Mouse (Mus musculus) embryonic facial prominence, embryonic 15.5 days (tissue): ENCODE results near the gene Pld1. TPM values are rescaled to one million over a fixed set of nuclear protein-coding genes. Genes with fewer than 3 reads are reported as not detected.

Experiments
- ATAC-seq: fragments of 200-750 bp; cut with Nextera tagmentation; 2 replicates; pipeline ENCODE4 v1.8.0; 2017; ENCODE audit warnings: low read depth, moderate TSS enrichment; ENCODE audit not compliant: insufficient number of reproducible peaks, low FRiP score, low TSS enrichment
- H3K27ac ChIP-seq: fragments of 300-500 bp; sonication (generic); replicated peaks from 2 replicates; pipeline ENCODE4 v1.5.1; 2015; ENCODE audit warnings: mild to moderate bottlenecking, inconsistent platforms
- H3K27me3 ChIP-seq: fragments of 300-500 bp; sonication (generic); 2 replicates; pipeline ENCODE4 v1.6.1; 2015; ENCODE audit warnings: inconsistent platforms
- H3K36me3 ChIP-seq: fragments of 300-500 bp; sonication (generic); 2 replicates; pipeline ENCODE4 v1.6.1; 2015; ENCODE audit warnings: mild to moderate bottlenecking, inconsistent platforms
- H3K4me1 ChIP-seq: fragments of 300-500 bp; sonication (generic); 2 replicates; pipeline ENCODE4 v1.6.1; 2015; ENCODE audit warnings: inconsistent platforms
- H3K4me2 ChIP-seq: fragments of 300-500 bp; sonication (generic); replicated peaks from 2 replicates; pipeline ENCODE4 v1.6.1; 2015; ENCODE audit warnings: mild to moderate bottlenecking, inconsistent platforms
- H3K4me3 ChIP-seq: fragments of 300-500 bp; sonication (generic); replicated peaks from 2 replicates; pipeline ENCODE4 v1.5.1; 2015; ENCODE audit warnings: mild to moderate bottlenecking, inconsistent platforms
- H3K9ac ChIP-seq: fragments of 300-500 bp; sonication (generic); 2 replicates; pipeline ENCODE4 v1.6.1; 2015; ENCODE audit warnings: inconsistent platforms
- H3K9me3 ChIP-seq: fragments of 300-500 bp; sonication (generic); replicated peaks from 2 replicates; pipeline ENCODE4 v1.6.1; 2016; ENCODE audit warnings: inconsistent platforms
- WGBS: fragments of 180-500 bp; shearing (Covaris S2); methylation state at CpG from one replicate; pipeline ENCODE4 v1.1.7; 2015; 5-methylcytosine and 5-hydroxymethylcytosine counted together
- polyA plus RNA-seq: library from polyadenylated mRNA; unstranded; fragments of >200 nt; fragmentation: Nextera tagmentation; extraction: Ambion mirVana; gene quantifications from 2 replicates; pipeline ENCODE4 v1.2.1, GENCODE M21; 2015

Gene Pld1
- 6.4 and 7.1 TPM in 2 replicates for polyA plus RNA-seq

GRCm38 (mm10) chr3:27938381-27939323 lies at the start of gene Pld1:
Pld1 (plus strand) TSS chr3:27938695.
- H3K4me3 ChIP-seq, result peak within 1 kb of the TSS; percentile 61
- H3K9ac ChIP-seq, result peak within 1 kb of the TSS; percentile 37
- H3K4me2 ChIP-seq, result peak within 1 kb of the TSS; percentile 97
- no peaks in the 10 kb centered on the region for H3K9me3 ChIP-seq
- peak within 1 kb of the TSS; percentile 81 for H3K27ac ChIP-seq
- no peaks in the 10 kb centered on the region for H3K36me3 ChIP-seq
- H3K4me1 ChIP-seq, result peaks cover 36% of the 10 kb centered on the region
- WGBS, result under 1% methylated on average over 63 of the region's 68 CpGs
- no peaks in the 10 kb centered on the region for H3K27me3 ChIP-seq
- ATAC-seq, result peak; percentile 87

GRCm38 (mm10) chr3:27896318-27896892 lies 42.1 kb upstream of the Pld1 start, which contains the start of gene Tmem212:
Tmem212 (minus strand) TSS chr3:27896368.
- 58% methylated on average over 8 of the region's 8 CpGs for WGBS
- Histone ChIP-seq H3K9ac (no peak within 1 kb of the TSS), H3K4me1 (peaks cover 18% of the 10 kb centered on the region), H3K27ac (no peak within 1 kb of the TSS), H3K4me2 (no peak within 1 kb of the TSS), H3K27me3 (no peaks in the 10 kb centered on the region), H3K9me3 (no peaks in the 10 kb centered on the region), H3K4me3 (no peak within 1 kb of the TSS), H3K36me3 (no peaks in the 10 kb centered on the region)
- no peak for ATAC-seq

DNA sequence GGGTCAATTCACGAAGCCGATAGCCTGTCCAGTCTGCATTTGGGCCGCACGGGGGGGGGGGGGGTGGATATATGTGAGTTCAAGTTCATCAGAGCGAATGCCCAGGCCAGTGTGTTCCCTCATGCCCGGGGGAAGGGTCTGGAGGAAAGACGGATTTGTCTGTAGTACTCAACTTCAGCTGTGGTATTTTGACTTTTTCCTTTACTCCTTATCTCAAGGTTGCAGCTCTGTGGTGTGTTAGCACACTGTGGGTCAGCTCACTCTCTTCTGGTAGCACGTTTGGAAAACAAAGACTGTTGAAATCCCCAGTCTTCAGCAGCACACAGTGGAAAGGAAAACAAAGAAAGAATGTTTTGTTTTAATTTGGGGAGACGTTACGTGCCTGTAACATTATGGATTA lies 40.3 kb upstream of the Pld1 start:
- 0 out of 2 replicates have a peak overlapping the region, but pooled peaks have one; percentile 25 for H3K27ac ChIP-seq
- no peak overlapping the region for H3K4me2 ChIP-seq
- no peaks in the 10 kb centered on the region for H3K36me3 ChIP-seq
- no peaks in the 10 kb centered on the region for H3K9me3 ChIP-seq
- no peak overlapping the region for H3K4me3 ChIP-seq
- no peak overlapping the region for H3K9ac ChIP-seq
- no peaks in the 10 kb centered on the region for H3K27me3 ChIP-seq
- no peak for ATAC-seq
- peaks cover 18% of the 10 kb centered on the region for H3K4me1 ChIP-seq
- WGBS, result 79% methylated on average over 10 of the region's 10 CpGs

DNA sequence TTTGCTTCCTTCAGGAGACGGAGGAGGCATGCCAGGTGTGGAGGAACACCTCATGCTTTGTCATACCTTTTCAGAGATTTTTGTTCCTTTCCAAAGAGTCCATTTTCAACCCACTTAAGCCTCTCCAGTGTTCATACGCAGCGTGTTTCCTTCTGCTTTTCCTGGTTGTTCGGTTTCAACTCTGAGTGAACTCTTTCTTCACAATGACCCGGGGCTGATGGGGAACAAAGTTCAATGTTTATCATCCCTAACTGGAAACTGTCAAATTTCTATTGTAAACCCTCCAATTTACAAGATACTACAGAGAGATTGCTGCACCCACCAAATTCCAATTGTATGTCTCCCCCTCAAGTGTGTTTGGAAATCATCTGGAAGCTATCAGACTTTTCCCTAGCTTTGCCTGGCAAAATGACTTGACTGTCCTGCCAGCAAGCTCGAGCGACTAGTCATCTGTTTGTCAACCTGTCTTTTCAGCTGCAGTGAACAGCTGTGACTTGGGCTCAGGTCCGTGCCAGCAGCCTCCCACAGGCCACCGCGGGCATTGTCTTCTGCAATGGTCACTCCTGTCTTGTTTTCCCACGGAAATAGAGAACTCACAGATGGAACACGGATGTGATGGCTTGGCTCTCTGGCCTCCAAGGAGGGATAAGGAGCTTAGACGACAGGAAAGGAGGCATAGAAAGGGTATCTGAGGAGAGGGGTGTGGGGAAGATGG lies 39.3 kb upstream of the Pld1 start:
- Histone ChIP-seq H3K4me1 (peaks cover 18% of the 10 kb centered on the region), H3K27ac (0 out of 2 replicates have a peak overlapping the region, but pooled peaks have one; percentile 25), H3K36me3 (no peaks in the 10 kb centered on the region), H3K9ac (no peak overlapping the region), H3K4me2 (no peak overlapping the region), H3K27me3 (no peaks in the 10 kb centered on the region), H3K4me3 (no peak overlapping the region), H3K9me3 (no peaks in the 10 kb centered on the region)
- ATAC-seq, result no peak
- 43% methylated on average over 13 of the region's 13 CpGs for WGBS

DNA sequence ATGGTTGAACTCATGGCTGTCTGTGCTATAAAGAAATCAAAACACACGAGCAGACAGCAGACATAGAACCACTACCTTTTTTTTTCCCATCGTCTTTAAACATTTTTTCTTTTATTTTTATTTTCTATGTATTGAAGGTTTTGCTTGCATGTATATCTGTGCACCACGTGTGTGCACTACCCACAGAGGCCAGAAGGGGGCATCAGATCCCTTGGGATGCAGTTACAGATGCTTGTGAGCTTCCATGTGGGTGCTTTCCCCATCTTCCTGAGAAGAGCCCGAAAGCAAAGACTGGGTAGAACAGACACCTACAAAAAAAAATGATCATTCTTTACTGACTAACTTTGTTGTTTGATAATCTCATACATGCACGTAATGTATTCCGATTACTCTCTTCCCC lies 36.6 kb upstream of the Pld1 start:
- Histone ChIP-seq H3K27ac (no peak overlapping the region), H3K4me1 (peaks cover 23% of the 10 kb centered on the region), H3K27me3 (no peaks in the 10 kb centered on the region), H3K9ac (no peak overlapping the region), H3K36me3 (no peaks in the 10 kb centered on the region), H3K9me3 (no peaks in the 10 kb centered on the region), H3K4me2 (no peak overlapping the region), H3K4me3 (no peak overlapping the region)
- WGBS, result 88% methylated on average over 6 of the region's 6 CpGs
- ATAC-seq, result no peak

GRCm38 (mm10) chr3:27904659-27905330 lies 33.7 kb upstream of the Pld1 start:
- H3K27me3 ChIP-seq, result no peaks in the 10 kb centered on the region
- H3K36me3 ChIP-seq, result no peaks in the 10 kb centered on the region
- no peak overlapping the region for H3K27ac ChIP-seq
- H3K4me2 ChIP-seq, result no peak overlapping the region
- no peaks in the 10 kb centered on the region for H3K9me3 ChIP-seq
- no peak overlapping the region for H3K9ac ChIP-seq
- WGBS, result 68% methylated on average over 13 of the region's 13 CpGs
- ATAC-seq, result no peak
- no peak overlapping the region for H3K4me3 ChIP-seq
- H3K4me1 ChIP-seq, result peaks cover 7% of the 10 kb centered on the region; the same call in 1 of the 2 replicates

- no peak overlapping the region for H3K4me3 ChIP-seq
- no peaks in the 10 kb centered on the region for H3K27me3 ChIP-seq
- 0 out of 2 replicates have a peak, but pooled peaks have one; percentile 54 for ATAC-seq
Measured at GRCm38 (mm10) chr3:27906647-27907209, 31.8 kb upstream of the Pld1 start.

GRCm38 (mm10) chr3:27907301-27907700 lies 31.2 kb upstream of the Pld1 start:
- WGBS, result 72% methylated on average over 2 of the region's 2 CpGs
- Histone ChIP-seq H3K27me3 (no peaks in the 10 kb centered on the region), H3K4me1 (0 out of 2 replicates have a peak, but pooled peaks cover 5% of the 10 kb centered on the region), H3K9ac (no peak overlapping the region), H3K4me3 (no peak overlapping the region), H3K36me3 (no peaks in the 10 kb centered on the region), H3K27ac (no peak overlapping the region), H3K4me2 (no peak overlapping the region), H3K9me3 (no peaks in the 10 kb centered on the region)
- no peak for ATAC-seq

More at GRCm38 (mm10) chr3:27906647-27907209, 31.8 kb upstream of the Pld1 start:
- Histone ChIP-seq H3K36me3 (no peaks in the 10 kb centered on the region), H3K4me2 (no peak overlapping the region), H3K9me3 (no peaks in the 10 kb centered on the region), H3K27ac (no peak overlapping the region), H3K4me1 (0 out of 2 replicates have a peak, but pooled peaks cover 5% of the 10 kb centered on the region), H3K9ac (no peak overlapping the region)
- WGBS, result 57% methylated on average over 7 of the region's 7 CpGs

- ATAC-seq, result no peak
- Histone ChIP-seq H3K9me3 (no peaks in the 10 kb centered on the region), H3K9ac (no peak overlapping the region), H3K27me3 (no peaks in the 10 kb centered on the region), H3K4me1 (0 out of 2 replicates have a peak, but pooled peaks cover 5% of the 10 kb centered on the region), H3K4me3 (no peak overlapping the region), H3K36me3 (no peaks in the 10 kb centered on the region), H3K27ac (no peak overlapping the region), H3K4me2 (no peak overlapping the region)
- WGBS, result 74% methylated on average over 2 of the region's 2 CpGs
Measured at GRCm38 (mm10) chr3:27908316-27908715, 30.2 kb upstream of the Pld1 start.

DNA sequence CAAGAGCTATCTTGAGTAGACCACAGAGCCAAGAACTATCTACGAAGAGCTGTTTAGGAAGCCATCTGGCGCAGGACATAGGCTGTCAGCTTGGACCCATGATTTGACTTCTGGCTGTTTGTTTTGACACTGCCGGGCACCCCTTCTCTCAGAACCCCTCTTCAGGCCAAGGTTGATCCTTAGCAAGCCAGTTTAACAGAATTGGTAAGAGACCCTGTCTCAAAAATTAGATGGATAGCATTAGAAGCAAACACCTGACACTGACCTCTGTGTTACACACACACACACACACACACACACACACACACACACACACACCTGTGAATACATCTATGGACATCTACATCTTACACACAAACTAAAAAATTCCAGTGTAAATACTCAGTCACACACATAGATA lies 29.5 kb upstream of the Pld1 start:
- Histone ChIP-seq H3K4me3 (no peak overlapping the region), H3K4me2 (no peak overlapping the region), H3K36me3 (no peaks in the 10 kb centered on the region), H3K9me3 (no peaks in the 10 kb centered on the region), H3K27me3 (no peaks in the 10 kb centered on the region), H3K4me1 (0 out of 2 replicates have a peak, but pooled peaks cover 5% of the 10 kb centered on the region), H3K27ac (no peak overlapping the region), H3K9ac (no peak overlapping the region)
- 89% methylated on average over 3 of the region's 3 CpGs for WGBS
- no peak for ATAC-seq
